Mouse (Mus musculus) CH12.LX (cell line): ENCODE data around the gene Cldn34c2. TPM values are rescaled to one million over a fixed set of nuclear protein-coding genes. Genes with fewer than 3 reads are reported as not detected.
"Not testable (repeated sequence)": the region's sequence is repeated elsewhere in the genome, so short reads cannot be mapped to it uniquely, and the experiment has no call there.

Experiments
- DNase-seq: peaks from one replicate; pipeline ENCODE4 v3.0.0-alpha.2; 2013; ENCODE audit errors: extremely low read depth
- H3K27ac ChIP-seq: 2 replicates; pipeline ENCODE4 v1.5.1; 2012; ENCODE audit warnings: low read depth, mild to moderate bottlenecking, control low read depth, moderate library complexity; ENCODE audit not compliant: insufficient read depth
- H3K27me3 ChIP-seq: replicated peaks from 2 replicates; pipeline ENCODE3; 2012; ENCODE audit warnings: inconsistent platforms
- H3K36me3 ChIP-seq, 2 experiments: replicated peaks in 1 of 2; 2 replicates each; pipeline versions ENCODE3 to v1.6.1; 2012; ENCODE audit warnings: inconsistent platforms in 1 of 2, low read length in 1 of 2, mild to moderate bottlenecking in 1 of 2, mixed read lengths in 1 of 2, moderate library complexity in 1 of 2; ENCODE audit not compliant: control insufficient read depth in 1 of 2, insufficient read depth in 1 of 2
- H3K4me1 ChIP-seq, 2 experiments: 2 replicates each; pipeline ENCODE4 v1.6.1; 2012; ENCODE audit warnings: inconsistent platforms in 1 of 2, moderate library complexity in 1 of 2; ENCODE audit not compliant: insufficient read depth in 2 of 2, control insufficient read depth in 1 of 2
- H3K4me2 ChIP-seq: 2 replicates; pipeline ENCODE4 v1.6.1; 2012; ENCODE audit warnings: low read depth, mild to moderate bottlenecking, control low read depth; ENCODE audit not compliant: poor library complexity, insufficient read depth, severe bottlenecking
- H3K4me3 ChIP-seq, 3 experiments: fragments of 150-350 bp in 1 of 3; sonication (generic) in 1 of 3; replicated peaks in 1 of 3; 2 replicates each; pipeline versions ENCODE3 to v1.5.1; 2011 to 2012; ENCODE audit warnings: low read depth in 2 of 3, low read length in 2 of 3, mild to moderate bottlenecking in 2 of 3, moderate library complexity in 2 of 3, control low read depth in 1 of 3, improper control_type of control experiment in 1 of 3, inconsistent platforms in 1 of 3, mixed read lengths in 1 of 3; ENCODE audit not compliant: poor library complexity in 1 of 3
- H3K79me2 ChIP-seq: replicated peaks from 2 replicates; pipeline ENCODE4 v1.6.1; 2012; ENCODE audit warnings: mild to moderate bottlenecking, moderate library complexity; ENCODE audit not compliant: control insufficient read depth, poor library complexity, insufficient read depth, severe bottlenecking; ENCODE audit errors: extremely low read depth
- H3K9ac ChIP-seq: 2 replicates; pipeline ENCODE4 v1.6.1; 2012; ENCODE audit warnings: low read depth, mild to moderate bottlenecking, control low read depth, moderate library complexity; ENCODE audit not compliant: insufficient read depth
- H3K9me3 ChIP-seq: replicated peaks from 2 replicates; pipeline ENCODE3; 2012; ENCODE audit warnings: low read length, inconsistent platforms, mixed read lengths
- dilution Hi-C: fragments of 300-500 bp; cut with MboI; formaldehyde crosslinking; loops from 2 replicates; pipeline ENCODE4 v1.14.3; 2020; ENCODE audit warnings: low sequenced_read_pairs; ENCODE audit not compliant: extremely low pct_unique_long_range_greater_than_20kb, extremely low pct_ligation_motif_present
- in situ Hi-C: fragments of 300-500 bp; cut with MboI; formaldehyde crosslinking; loops from 3 replicates; pipeline ENCODE4 v1.14.3; 2019; ENCODE audit warnings: low sequenced_read_pairs, low pct_ligation_motif_present, low pct_unique_long_range_greater_than_20kb, mixed read lengths
- polyA plus RNA-seq: library from polyadenylated mRNA; unstranded; fragments of >175 nt; gene quantifications from 2 replicates; pipeline ENCODE4 v1.2.1, GENCODE M21; 2012; ENCODE audit warnings: low read depth; ENCODE audit not compliant: insufficient read length
- total RNA-seq, 2 experiments: library from RNA; depleted of rRNA; stranded (reverse); fragments of 300-350 nt in 1 of 2; fragments of >200 nt in 1 of 2; gene quantifications; 2 replicates each; pipeline ENCODE4 v1.2.3; 2012 to 2014

Cldn34c2 gene
- total RNA-seq (2012; rRNA removed) (not detected in 2 replicates), total RNA-seq (2014; rRNA removed) (not detected in 2 replicates), polyA plus RNA-seq (not detected in 2 replicates)

- H3K4me2 ChIP-seq, H3K4me1 ChIP-seq, DNase-seq, H3K27ac ChIP-seq, H3K9me3 ChIP-seq, H3K9ac ChIP-seq, dilution Hi-C loops, in situ Hi-C loops, H3K4me3 ChIP-seq, H3K79me2 ChIP-seq, H3K27me3 ChIP-seq, H3K36me3 ChIP-seq: not testable (repeated sequence)
Observed at GRCm38 (mm10) chrX:123581400-123581799, at the start of gene Cldn34c2. Cldn34c2 (plus strand) TSS chrX:123581700.

- H3K27ac ChIP-seq, H3K9me3 ChIP-seq, DNase-seq, H3K4me1 ChIP-seq, H3K4me2 ChIP-seq, H3K9ac ChIP-seq, dilution Hi-C loops, H3K4me3 ChIP-seq, H3K27me3 ChIP-seq, H3K79me2 ChIP-seq, in situ Hi-C loops, H3K36me3 ChIP-seq: not testable (repeated sequence)
Observed at GRCm38 (mm10) chrX:123551378-123551777, 30.1 kb upstream of the Cldn34c2 start.

- in situ Hi-C loops, H3K4me2 ChIP-seq, H3K4me1 ChIP-seq, H3K9ac ChIP-seq, H3K79me2 ChIP-seq, dilution Hi-C loops, H3K9me3 ChIP-seq, H3K36me3 ChIP-seq, H3K27me3 ChIP-seq, H3K4me3 ChIP-seq, DNase-seq, H3K27ac ChIP-seq: not testable (repeated sequence)
Observed at GRCm38 (mm10) chrX:123612158-123612828, 30.8 kb downstream of the Cldn34c2 start.

Other genes with a start within 250 kb of the Cldn34c2 start
- gene Gm17467, start 123.1 kb downstream of the Cldn34c2 start, total RNA-seq (2012; rRNA removed), result not detected in 2 replicates
- gene Gm17467, start 123.1 kb downstream of the Cldn34c2 start, total RNA-seq (2014; rRNA removed), result not detected in 2 replicates
- not detected in 2 replicates for gene Gm17467, start 123.1 kb downstream of the Cldn34c2 start, polyA plus RNA-seq
- gene Cldn34c3, start 212.0 kb downstream of the Cldn34c2 start, total RNA-seq (2012; rRNA removed), result not detected in 2 replicates
- gene Cldn34c3, start 212.0 kb downstream of the Cldn34c2 start, total RNA-seq (2014; rRNA removed), result not detected in 2 replicates
- not detected in 2 replicates for gene Cldn34c3, start 212.0 kb downstream of the Cldn34c2 start, polyA plus RNA-seq